Mouse (Mus musculus) cerebellum, adult 9-11 months (tissue): ENCODE results near the gene Oosp1.

Experiments
- DNase-seq: peaks from one replicate; pipeline ENCODE4 v3.0.0; 2022

Oosp1 gene

DNA sequence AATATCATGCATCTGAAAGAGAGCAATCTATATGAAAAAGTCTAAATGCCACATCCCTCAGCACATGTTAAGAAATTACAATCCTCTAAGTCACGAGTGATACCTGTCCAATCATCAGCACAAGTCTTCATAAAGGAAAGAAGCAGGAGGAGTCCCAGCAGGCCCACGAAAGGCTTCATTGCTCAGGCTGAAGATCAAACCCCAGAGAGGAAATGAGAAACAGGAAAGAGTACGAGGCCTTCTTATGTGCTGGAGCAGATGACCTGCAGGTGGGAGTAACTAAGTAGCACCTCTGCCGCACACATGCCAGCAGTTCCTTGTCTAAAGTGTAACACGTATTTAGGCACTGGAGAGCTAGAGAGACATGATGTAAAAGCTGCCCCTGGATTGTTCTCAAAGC lies at the start of gene Oosp1:
TSS of gene Oosp1 (minus strand) at position 312 of the 400 bp plus-strand sequence.
- DNase-seq: no peak

DNA sequence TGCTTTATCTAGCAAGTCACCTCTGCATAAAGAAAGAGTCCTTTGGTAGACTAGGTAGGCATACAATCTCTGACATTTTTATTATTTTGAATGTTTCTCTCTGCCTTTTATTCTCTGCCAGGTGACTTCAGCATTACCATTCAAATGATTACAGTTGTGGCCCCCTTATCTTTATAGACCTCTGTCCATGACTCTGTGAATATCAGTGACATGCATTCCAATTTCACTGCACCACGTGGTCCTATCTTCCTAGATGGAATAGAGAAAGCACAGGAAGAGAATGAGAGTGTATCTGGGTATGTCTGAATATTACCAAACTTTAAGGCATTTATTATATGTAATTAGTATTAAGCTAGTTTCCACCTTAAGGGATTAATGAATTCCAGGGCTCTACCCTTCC lies 45.5 kb upstream of the Oosp1 start:
- DNase-seq: no peak

DNA sequence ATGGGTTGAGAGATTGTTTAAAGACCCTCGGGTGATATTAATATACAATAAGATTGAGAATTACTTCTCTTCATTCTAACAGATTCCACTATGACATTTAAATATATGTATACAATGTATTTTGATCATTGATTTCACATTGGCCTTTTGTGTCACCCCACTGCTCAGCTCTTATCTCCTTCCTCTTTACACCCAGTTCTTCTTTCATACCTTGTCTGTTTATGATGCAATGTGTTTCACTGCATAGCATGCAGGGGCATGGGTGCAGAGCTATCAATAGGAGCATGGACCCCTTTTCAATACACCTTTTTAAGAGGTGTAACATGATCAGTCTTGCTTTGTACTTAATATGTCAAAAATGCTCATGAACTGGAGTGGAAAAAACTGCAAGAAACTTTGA lies 39.3 kb upstream of the Oosp1 start:
- DNase-seq: no peak

DNA sequence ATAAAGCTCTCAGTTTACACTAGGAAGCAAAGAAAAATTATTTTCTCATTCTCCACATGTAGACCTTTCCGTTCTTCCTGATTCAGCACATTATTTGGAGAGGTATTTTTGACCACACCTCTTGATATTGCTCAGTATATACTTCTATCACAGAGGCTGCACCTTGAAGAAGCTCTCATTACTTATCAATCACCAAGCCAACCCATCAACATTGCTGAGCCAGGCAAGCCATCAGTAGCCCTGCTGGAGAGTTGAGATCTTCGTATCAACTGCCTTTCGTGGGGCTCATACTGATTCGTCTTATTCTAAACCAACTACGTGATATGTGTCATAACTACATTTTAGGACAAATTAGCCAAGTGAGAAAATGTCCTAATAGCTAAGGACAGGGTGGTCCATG lies 36.4 kb upstream of the Oosp1 start:
- DNase-seq: no peak

DNA sequence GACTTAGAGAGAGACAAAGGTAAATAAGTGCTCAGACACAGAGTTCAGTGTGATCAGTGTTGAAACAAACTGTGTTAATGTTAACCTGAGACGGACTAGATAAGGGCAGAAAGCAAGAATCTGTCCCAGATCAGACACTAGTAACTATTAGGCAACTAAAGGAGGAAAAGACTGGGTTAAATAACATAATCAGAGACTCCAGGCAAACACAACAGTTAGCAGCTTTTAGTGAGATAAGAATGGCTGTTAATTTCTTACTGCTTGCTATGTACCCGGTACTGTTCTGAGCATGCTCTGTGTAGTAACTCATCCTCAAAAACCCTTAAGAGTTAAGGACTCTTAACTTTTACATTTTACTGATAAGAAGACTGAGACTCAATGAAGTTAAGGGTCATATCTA lies 35.0 kb upstream of the Oosp1 start:
- no peak for DNase-seq

DNA sequence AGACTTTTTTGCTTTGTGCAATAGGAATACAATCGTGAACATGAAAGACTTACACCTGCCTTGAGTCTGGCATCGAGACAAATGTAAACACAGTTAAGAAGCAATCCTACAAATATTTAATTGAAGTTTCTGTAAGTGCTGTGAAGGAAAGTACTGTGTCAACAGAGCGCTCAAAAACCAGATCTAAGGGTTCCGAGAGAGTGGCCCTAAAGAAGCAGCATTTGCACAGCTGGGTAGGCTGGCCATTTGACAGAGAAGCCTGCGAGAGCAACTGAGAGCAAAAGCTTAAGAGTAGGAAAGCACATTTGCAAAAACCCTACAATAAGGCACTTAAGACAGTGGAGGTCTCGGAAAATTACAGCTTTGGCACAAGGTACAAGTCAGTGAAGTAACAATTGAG lies 33.3 kb upstream of the Oosp1 start:
- DNase-seq: no peak

DNA sequence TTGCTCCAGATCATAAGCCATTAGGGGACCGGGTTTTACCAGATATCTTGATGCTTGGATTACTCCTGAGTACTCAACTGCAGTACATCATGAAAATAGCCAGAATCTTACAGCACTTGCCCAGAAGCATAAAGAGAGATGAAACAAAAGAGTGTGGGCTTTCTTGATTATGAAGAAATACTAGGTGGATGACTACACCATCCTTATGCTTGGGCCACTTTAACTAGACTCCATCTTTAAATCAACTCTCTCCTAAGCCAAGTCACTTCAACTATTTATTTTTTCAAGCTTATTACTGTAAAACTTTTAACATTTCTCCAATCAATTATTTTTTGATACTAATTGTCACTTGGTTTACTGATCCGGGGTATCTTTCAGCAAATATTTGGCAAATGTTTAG lies 32.9 kb upstream of the Oosp1 start:
- DNase-seq: no peak

DNA sequence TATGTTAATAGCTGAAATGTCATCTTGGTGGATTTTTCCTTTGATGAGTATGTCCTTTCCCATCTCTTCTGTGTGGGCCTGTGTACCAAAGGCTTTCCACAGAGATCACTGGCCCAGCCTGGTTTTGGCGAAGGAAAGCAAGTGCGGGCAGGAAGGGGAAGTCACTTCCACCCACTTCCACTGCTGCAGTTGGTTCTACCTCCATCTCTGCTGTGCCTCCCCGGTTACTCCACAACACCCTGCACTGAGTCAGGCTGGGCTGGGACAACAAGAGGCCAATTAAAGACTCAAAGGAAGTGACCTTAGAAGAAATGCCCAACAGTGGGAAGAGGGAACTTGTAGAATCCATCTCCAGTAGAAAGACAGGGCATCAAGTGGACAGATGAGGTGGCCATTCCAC lies 29.1 kb upstream of the Oosp1 start:
- no peak for DNase-seq

DNA sequence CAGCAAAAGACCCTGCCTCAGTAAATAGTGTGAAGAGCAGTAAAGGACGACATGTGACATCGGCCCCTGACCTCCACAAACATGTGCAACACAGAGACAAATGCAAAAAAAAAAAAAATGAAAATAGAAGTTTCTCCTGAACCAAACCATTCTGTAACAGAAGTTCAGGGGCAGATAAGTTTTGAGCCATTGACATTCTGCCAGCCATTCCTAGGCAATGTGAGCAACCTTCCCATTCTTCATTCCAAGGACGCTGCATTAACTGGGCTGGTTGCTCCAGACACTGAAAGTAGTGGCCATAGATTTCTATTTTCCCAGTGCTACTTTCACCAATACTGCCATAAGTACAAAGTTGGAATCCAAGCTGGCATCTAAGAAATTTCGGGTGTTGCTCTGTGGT lies 21.5 kb upstream of the Oosp1 start:
- DNase-seq: no peak

DNA sequence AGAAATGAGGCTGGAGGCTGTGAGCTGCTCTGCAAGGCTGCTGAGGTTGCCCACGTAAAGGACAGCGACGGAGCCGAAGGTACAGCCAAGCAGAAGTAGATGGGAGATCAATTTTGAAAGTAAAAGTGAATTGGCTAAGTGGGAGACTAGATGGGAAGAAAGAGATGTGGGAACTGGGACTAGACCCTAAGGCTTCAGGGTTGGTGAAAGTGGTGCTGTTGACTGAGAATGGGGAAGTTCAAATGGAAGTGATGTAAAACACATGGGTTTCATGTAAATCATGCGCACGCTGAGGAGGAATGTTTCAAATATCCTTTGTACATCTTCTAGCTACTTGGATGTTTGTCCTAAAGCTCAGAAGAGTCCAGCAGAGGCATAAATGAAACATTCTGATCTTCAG lies 7.4 kb upstream of the Oosp1 start:
- no peak for DNase-seq

DNA sequence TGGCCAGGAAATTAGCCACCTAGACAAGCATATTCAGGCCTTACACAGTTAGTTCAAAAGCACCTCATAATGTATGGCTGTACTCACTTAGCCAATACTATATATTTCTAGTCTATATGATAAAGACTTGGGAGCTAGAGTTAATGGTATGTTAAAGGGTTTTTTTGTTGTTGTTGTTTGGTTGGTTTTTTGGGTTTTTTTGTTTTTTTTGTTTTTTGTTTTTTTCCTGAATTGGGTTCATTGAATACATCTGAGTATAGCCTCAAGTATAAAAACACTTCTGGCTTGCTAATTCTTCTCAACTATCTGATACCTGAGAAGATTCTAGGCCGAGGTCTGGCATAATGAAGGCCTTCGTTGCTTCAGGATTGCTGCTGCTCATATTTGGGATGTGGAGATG lies 5.8 kb upstream of the Oosp1 start, which contains the start of gene Oosp3:
TSS of gene Oosp3 (plus strand) at position 301 of the 400 bp plus-strand sequence.
- DNase-seq: no peak

DNA sequence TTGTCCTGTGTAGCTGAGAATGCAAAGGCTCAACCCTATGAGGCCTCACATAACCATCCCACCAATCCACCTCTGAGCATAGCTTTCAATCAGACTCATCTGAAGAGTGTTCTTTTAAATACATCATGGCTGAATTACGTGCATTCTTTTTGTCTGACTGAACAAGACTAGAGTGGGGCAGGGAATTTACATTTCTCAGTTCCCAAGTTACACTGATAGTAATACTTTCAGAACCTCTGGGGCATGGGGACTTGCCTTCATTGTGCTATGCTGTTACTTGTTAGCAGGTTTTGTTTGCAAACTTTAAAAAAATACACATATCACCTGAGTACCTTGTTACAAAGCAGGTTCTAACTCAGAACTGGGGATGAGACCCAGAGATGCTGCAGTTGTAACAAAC lies 504 bp upstream of the Oosp1 start:
- DNase-seq: no peak

DNA sequence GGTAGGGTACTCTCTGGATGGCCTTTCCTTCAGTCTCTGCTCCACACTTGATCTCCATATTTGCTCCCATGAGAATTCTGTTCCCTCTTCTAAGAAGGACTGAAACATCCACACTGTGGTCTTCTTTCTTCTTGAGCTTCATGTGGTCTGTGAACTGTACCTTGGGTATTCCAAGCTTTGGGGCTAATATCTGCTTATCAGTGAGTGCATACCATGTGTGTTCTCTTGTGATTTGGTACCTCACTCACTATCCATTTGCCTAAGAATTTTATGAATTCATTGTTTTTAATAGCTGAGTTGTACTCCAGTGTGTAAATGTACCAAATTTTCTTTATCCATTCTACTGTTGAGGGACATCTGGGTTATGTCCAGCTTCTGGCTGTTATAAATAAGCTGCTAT lies 29.4 kb downstream of the Oosp1 start:
- no peak for DNase-seq

DNA sequence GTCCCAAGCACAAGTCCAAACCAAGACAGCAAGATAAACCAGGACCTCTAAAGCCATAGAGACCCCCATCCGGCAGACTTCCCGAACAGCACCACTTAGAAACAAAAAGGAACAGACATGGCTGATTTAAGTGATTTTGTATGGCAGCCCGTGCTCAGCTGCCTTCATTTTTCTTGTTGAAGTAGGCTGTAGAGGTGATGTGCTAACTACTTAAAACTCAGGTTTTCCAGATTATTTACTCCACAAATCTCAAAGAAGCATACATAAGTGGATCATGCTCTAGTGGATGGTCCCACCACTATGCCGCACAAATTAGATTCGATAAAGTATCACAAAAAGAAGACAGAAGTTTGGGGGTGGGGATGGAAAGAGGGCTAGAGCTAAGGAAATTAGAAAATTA lies 30.5 kb downstream of the Oosp1 start, which contains the start of gene Oosp2:
TSS of gene Oosp2 (minus strand) at position 101 of the 400 bp plus-strand sequence.
- DNase-seq: no peak

DNA sequence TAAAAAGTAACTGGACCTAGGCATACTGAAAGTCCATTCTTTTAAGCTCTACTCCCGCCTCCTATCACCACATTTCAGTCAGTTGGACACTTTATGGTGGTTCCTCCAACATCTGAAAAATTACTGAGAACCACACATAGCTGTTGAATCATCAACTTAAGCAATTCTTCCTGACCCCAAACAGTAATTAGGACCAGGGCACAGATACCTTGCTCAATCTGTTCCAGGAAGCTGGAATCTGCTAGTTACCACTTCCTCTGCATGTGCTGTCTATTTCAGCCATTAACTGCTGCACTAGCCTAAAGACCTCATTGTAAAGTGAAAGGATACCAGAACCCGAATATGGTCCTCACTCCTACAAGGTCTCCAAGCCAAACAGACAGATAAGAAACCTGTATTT lies 31.8 kb downstream of the Oosp1 start:
- DNase-seq: no peak

DNA sequence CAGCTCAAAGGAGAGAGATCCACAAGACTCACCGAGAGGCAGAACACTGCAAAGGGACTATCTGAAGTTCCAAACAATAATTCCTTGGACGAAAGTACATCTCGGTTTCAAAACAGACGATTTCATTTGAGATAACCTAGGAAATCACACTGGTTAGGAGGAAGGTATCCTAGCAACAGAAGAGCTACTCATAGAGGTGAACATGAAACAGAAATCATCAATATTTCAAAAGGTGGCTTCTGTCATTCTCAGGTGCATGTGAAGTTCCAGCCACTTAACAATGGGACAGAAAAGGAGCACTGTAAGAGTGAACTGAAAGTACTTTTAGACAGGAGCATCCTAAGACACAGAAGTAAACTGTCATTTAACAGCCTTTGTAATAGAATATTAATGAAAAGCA lies 41.4 kb downstream of the Oosp1 start:
- no peak for DNase-seq

DNA sequence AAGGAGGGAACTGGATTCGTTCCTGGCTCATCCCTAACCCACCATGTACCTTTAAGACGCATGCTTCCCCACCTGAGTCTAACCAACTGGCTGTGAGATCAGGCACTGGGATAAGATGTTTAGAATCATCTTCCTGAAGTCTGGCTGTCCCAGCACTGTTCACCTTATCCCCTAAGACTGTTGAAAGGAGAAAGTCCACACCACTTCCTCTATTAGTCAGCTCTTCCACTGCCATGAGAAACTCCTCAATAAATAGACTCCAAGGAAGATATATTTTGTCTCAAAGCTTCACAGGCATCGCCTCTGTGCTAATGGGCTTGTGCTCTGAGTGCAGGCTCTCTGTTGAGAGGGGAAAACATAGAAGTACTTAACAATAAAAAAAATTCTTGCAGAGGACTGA lies 44.8 kb downstream of the Oosp1 start:
- DNase-seq: no peak

DNA sequence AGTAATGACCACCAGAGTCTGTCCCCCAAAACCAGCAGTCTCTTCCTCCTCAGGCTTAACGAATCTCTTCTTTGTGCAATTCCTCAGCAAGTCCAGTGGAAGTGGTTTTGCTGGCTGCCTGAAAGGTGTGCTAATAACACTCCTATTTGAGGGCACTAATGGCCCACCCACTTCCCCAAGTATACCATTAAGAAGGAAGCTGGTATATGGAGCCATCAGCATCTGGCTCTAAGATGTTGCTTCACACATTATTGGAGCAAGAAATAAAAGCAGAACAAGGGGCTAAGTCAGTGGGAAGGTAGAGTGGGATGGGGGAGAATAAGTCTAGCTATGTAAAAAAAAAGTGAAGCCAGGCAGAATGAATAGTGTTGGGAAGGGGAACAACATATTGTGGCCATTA lies 50.2 kb downstream of the Oosp1 start, which contains the start of gene Ms4a3:
TSS of gene Ms4a3 (minus strand) at position 120 of the 400 bp plus-strand sequence.
- no peak for DNase-seq

DNA sequence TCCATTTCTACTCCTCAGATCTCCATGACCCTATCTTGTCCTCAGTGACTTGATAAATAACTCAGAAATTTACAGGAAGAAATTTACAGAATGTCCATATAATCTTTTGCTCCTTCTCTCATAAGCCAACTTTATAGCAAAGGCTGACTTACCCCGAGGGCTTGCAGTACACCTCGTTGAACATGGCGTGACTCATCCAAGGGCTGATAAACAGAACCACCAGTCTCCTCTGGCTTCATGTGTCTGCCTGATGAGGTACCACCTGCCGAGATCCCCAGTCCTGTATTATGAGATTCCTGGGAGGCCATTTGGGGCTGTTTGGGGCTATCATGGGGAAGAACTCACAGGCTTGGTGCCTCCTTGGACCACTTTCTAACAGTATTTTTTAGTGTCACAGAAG lies 51.9 kb downstream of the Oosp1 start:
- no peak for DNase-seq

DNA sequence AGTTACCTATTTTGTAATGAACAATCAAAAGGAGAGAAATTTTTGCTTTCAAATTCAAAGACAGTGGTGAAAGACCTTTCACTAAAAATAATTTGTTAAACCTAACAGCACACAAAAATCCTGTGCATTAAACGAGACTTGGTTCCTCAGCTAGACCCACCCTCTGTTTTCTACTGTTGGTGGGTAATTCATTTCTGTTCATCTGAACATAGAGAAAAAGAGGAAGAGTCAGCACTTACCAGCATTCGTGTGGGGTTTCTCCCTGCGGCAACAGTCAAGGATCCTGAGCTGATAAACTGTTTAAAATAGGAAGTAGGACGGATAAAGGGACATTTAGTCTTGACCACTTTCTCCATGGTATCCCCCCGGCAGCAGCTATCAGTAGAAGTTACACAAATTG lies 55.4 kb downstream of the Oosp1 start:
- no peak for DNase-seq

DNA sequence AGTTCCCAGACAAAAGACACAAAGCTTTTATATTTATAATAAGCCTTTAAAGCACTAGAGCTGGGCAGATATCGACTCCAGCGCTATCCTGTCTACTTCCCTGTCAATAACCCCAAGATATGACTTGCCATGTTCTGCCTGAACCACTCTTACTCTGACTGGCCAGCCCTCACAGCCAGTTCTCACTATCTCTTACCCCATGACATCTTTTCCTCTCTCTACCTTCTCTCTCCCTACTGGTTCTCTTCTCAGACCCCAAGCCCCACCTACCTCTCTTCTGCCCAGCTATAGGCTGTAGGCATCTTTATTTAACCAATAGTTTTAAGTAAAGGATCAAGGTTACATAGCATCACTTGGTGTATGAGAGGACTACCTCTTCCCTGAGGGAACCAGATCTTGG lies 56.6 kb downstream of the Oosp1 start:
- no peak for DNase-seq

DNA sequence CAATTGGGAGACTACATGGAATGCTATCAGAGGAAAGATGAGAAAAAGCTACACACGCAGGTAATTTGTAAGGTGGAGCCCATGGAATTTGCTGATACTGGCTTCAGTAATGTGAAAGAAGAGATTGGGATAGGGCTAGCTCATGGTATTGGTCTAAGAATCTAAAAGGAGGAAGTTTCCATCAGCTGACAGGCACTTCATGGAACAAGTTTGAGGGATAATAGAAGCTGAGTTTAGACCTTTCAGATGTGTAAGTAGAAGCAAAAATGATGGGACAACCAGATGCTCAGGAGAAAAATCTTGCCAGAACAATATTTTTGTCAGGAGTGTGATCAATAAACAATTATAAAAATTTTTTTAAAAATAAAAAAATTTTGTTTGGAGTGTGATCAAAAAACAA lies 57.2 kb downstream of the Oosp1 start:
- no peak for DNase-seq

DNA sequence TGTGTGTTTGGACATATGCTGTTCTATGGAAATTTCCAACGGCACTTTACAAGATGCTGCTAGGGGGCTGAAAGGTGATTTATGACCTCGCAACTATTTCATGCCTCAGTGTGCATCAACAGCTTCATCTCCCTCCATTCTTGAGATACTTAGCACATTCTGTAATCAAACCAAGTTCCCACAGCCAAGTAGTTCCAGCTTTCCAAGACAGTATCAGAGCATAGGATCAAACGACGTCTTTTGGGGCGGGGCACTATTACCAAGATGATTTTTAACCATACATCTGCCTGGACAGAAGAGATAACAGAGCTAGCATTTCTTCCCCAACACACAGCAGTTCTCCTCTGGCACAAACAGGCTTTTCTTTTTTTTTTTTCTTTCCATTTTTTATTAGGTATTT lies 65.7 kb downstream of the Oosp1 start:
- no peak for DNase-seq

DNA sequence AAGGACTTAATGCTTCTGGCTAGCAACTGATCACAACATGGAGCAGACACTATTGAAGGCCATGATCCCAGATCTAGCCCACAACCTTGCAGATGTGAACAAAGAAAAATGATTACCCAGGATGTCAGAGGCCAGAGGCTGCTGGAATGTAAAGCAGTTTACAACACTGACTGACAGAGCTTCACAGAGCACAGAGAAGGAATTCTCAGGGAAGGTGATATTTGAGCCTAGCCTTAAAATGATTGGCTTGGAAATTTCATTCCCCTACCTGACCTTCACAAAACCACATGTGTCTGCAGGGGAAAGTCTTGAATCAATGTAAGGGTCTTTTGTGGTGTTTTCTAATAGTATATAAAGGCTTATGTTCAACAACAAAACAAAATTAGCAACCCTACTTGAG lies 66.2 kb downstream of the Oosp1 start:
- DNase-seq: no peak

DNA sequence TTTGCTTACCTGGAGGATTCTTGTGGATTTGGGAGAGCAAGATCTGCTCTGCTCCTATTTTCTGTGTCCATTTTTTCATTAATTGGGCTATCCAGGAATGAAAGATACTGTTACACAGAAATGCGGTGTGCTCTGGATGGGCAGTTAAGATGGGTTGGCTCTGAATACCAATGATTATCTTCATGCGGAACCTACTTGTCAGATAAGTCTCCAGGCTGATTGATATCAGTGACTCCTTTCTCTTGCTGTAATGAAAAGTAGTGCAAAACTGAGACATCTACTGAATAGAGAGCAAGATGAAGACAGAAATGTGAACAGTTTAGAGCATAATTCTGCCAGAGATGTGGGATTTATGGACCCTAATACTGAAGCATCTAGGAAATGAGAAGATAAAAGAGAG lies 67.4 kb downstream of the Oosp1 start, which contains the start of gene Ms4a2:
TSS of gene Ms4a2 (minus strand) at position 169 of the 400 bp plus-strand sequence.
- DNase-seq: no peak

DNA sequence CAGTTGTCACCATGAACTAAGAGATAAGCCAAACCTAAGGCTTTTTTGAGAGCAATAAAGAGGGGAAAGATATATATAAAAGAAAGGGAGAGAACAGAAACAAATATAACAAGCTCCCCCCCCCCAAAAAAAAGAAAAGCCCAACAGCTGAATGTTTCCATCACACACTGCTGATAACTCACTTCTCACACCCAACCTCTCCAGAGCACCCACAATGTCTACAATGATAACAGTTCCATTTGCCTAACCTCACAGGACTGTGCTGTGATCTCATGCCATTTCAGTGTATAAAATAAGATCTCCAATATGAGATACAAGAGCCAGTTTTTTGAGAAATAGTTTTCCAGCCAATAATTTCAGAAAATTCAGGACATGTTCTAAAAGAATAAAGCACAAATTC lies 73.0 kb downstream of the Oosp1 start:
- no peak for DNase-seq
